Mouse (Mus musculus): ENCODE data around the gene Cacng2.

The Cacng2 gene

DNA sequence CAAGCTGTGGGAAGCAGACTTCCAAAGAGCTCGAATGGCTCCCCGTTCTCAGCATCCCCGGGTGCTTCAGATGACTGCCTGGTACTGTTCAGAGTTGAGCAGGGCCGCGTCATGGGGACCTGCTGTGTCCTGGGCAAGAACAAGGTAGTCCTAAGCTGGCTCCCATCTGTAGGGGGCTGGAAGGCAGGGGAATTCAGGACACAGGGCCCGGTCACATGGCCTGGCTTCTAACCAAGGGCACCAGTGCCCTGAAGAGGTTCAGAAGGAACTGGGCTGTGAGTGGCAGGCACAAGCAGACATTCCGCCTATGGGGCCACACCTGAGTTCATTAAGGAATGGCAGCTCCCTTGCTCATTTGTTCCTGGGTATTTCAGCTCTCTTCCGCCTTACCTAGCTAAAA is 37.7 kb downstream of the Cacng2 start:
- no peak for DNase-seq (ENCODE audit: low spot score in 2 of 2)

DNA sequence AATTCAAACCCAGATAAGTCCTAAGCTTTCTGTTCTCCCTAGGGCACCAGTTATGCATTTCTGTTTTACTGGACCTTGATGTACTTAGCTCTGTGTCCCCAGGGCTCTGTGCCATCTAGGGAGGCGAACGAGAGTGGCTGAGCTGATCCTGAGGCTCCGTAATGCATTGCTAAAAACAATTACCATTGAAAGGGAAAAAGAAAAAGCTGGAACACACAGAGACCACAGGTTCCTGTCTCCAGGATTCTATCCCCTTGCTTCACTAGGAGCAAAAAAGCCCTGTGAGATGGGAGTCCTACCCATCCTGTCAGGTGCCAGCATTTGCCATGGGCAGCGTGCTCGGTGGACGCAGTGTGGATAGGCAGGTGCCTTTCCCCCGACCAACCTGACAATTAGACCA is 38.4 kb downstream of the Cacng2 start:
- DNase-seq (ENCODE audit: low spot score in 2 of 2) = no peak

DNA sequence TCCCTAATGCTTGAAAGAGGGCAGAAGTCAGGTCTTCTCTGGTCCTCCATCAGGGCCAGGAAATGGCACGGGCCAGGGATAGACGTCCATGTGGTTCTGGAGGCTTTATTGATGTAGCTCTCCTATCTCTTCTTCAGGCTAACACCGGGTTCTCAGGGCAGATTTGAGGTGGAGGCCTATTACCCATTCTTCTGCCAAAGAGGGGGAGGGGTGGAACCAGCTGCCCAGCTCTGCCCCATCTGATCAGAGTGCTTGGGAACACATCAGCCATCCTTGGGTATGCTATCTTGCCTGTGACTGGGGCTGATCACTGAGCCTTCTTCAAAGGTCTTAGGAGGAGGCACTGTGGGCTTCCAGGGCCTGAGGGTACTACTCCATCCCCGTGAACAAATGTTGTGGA is 39.5 kb downstream of the Cacng2 start:
- no peak for DNase-seq (ENCODE audit: low spot score in 2 of 2)

DNA sequence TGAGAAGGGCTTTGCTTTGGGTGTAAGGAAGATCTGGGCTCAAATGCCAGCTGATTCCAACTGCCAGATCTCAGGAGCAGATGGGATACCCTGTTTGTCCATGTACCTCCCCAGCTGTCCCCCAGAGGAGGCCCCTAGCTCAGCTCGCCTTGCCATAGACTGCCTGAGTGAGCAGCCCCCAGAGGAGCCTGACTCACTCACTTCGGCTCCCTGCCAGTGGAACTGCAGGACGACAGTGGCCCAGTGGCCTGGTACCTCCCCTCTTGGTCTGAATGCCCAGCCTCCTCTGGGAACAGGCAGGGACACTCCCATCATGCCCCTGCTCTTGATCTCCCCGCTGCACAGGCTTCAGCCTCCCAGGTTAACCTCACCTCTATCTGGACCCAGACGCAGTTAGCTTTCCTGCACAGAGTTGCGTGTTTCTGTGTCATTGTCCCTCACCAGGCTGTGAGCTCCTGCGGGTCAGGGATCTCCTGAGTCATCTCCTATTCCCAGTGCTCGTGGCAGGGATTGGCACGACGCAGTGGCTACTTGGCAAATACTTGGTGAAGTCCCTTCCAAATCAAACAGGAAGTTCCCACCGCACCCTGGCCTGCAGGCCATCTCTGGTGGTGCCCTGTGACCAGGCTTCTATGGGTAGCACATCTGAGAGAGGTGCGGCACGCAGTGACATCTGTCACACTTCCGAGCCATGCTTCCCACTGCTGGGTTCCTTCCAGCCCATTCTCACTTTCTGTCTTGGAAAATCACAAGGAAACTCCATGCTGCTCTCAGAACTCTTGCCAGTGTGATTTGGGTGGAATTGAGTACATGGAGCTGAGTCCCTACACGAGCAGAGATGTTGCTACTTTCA is 40.8 kb downstream of the Cacng2 start:
- no peak for DNase-seq (ENCODE audit: low spot score in 2 of 2)

DNA sequence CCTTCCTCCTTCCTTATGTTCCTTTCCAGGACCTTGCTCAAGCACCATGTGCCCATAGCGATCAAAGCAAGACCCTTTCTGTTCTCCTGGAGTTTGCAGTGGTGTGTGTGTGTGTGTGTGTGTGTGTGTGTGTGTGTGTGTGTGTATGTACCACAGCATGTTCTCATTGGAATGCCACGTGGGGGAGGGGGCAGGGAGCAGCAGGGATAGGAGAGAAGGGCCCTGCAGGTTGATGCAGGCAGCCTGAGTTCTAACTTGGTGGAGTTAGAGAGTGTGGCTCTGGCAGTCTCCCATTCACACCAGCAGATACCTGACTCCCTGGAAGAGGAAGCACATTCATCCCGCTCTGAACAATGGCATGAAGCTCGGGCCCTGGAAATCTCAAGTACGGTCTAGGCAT is 41.6 kb downstream of the Cacng2 start:
- DNase-seq (ENCODE audit: low spot score in 2 of 2) = no peak

- DNase-seq (ENCODE audit: low spot score in 2 of 2) = no peak
Measured at GRCm38 (mm10) chr15:78075921-78076320, 43.9 kb downstream of the Cacng2 start.

GRCm38 (mm10) chr15:78073109-78073508 is 46.7 kb downstream of the Cacng2 start:
- no peak for DNase-seq (ENCODE audit: low spot score in 2 of 2)

DNA sequence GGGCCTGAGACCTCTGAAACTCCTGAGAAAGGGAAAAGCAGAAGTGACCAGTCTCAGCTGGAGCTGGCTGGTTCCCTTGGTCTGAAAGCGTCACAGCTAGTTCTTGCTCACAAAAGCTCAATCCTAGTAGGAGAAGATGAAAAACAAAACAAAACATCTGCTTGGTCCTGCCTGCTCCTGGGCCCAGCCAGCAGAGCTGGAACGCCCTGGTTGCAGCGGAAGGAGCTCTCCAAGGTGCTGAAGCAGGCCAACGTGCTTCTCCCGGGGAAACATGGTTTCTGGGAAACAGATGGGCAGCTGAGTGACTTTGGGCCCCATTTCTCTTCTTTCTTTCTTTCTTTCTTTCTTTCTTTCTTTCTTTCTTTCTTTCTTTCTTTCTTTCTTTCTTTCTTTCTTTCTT is 53.4 kb downstream of the Cacng2 start:
- no peak for DNase-seq (ENCODE audit: low spot score in 2 of 2)

DNA sequence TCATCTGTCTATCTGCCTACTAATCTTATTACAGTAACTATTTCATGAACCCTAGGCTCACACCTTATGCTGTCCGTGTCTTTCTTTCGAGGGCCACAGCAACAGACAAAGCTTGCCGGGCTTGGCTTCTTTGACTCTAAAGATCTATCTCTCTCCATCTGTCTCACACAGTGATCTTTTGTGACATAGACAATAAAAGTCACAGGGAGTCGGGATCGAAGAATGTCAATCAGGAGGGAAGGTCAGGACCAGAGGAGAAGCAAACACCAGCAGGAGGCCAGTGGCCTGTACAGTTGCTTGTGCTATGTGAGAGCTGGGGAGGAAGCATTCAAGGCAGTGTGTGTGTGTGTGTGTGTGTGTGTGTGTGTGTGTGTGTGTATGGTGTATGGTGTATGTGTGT is 54.3 kb downstream of the Cacng2 start:
- DNase-seq (ENCODE audit: low spot score in 2 of 2) = no peak

DNA sequence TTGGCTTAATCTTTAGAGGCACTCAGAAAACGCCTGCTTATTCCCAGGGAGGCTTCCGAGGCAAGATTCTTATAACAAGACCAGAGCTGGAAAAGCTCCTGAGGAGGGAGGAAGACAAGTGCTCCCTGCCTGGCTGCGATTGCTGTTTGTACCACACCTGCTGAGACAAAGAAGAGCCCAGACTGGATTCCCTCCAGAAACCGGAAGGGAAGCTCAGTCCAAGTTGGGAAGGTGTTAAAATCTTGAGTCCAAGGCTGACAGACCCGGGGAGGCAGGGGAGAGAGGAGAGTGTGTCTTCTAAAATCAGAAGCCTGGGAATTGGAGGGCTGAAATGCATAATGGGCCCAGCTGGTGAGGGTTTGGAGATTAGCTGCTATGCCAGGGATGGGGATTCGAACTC is 55.5 kb downstream of the Cacng2 start:
- DNase-seq (ENCODE audit: low spot score in 2 of 2) = no peak

- DNase-seq (ENCODE audit: low spot score in 2 of 2) = peak in 1 of 2 experiments; percentile 34
Measured at GRCm38 (mm10) chr15:78062467-78062866, 57.4 kb downstream of the Cacng2 start.

- no peak for DNase-seq (ENCODE audit: low spot score in 2 of 2)
Measured at GRCm38 (mm10) chr15:78056930-78057329, 62.9 kb downstream of the Cacng2 start.

- DNase-seq (ENCODE audit: low spot score in 2 of 2) = no peak
Measured at GRCm38 (mm10) chr15:78050682-78051081, 69.1 kb downstream of the Cacng2 start.

DNA sequence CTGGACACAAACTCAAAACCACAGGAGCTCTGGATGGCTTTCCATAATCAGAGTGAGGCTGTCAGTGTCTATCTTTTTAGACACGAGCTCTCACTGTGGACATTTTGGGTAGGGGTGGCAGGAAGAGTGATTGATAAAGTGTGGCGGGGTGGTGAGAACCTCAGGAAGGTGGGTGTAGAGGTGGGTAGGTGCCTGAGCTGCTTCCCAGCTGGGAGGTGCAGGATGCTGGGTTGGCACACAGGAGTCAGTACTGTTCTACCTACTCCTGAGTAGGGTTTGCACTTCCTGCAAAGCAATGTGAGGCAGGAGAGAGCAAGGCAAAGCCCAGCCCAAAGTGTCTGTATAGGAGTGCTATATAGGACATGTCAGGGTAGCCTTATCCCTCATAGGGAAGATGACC is 69.9 kb downstream of the Cacng2 start:
- DNase-seq (ENCODE audit: low spot score in 2 of 2) = no peak

- no peak for DNase-seq (ENCODE audit: low spot score in 2 of 2)
Measured at GRCm38 (mm10) chr15:78045842-78046241, 74.0 kb downstream of the Cacng2 start.

DNA sequence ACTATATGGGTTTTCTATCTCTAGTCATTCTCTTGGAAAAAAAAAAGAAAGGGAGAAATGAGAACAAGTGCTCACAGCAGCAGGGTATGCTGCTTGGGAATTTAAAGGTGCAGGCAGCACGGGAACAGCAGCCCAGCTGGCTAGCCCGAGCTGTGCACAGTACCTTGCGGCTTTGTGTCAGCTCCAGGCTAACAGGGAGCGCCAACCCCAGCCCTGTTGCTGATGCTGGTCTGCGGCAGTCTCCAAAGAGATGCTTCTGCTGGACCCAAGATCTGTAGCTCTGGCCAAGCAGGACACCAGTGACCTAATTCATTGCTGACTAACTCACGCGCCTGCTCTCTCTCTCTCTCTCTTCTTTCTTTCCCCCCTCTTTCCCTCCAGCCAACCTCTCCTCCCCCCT is 74.5 kb downstream of the Cacng2 start:
- no peak for DNase-seq (ENCODE audit: low spot score in 2 of 2)

DNA sequence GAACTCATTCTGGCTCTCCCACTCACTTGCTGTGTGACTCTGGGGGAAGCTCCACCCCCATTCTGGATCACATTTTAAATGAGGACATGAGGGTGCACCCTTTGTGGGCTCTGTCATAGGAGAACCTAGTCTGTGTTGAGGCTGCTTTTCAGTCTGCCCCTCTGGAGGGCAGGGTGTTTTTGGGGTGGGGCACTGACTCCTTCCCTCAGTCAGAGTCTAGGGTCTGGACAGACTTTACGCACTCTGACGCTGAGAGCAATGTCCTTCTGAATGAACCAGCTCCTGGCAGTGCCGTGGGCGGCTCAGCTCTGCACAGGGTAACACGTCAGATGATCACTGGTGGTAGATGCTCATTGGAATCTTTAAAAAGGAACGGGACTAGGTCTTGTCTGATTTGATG is 75.0 kb downstream of the Cacng2 start:
- DNase-seq (ENCODE audit: low spot score in 2 of 2) = peak; percentile 42 to 55

DNA sequence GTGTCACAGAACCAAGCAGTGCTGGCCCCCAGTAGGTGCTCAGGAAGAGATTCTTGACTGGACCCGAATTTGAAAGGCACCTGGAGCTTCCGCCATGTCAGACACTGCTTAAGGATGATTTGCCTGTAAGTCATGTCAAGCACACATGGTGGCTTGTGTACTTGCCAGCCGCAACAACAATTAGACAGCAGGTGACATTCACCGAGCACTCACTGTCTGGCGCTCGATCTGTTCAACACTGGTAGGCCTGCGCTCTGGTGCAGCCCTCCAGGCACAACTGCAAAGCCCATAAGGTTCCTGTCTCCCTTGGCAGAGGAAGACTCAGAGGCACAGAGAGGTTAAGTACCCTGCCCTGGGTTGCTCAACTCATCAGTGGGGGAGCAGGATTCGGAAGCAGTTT is 77.1 kb downstream of the Cacng2 start:
- DNase-seq (ENCODE audit: low spot score in 2 of 2) = no peak

- DNase-seq (ENCODE audit: low spot score in 2 of 2) = no peak
Measured at GRCm38 (mm10) chr15:78037626-78038025, 82.2 kb downstream of the Cacng2 start.

DNA sequence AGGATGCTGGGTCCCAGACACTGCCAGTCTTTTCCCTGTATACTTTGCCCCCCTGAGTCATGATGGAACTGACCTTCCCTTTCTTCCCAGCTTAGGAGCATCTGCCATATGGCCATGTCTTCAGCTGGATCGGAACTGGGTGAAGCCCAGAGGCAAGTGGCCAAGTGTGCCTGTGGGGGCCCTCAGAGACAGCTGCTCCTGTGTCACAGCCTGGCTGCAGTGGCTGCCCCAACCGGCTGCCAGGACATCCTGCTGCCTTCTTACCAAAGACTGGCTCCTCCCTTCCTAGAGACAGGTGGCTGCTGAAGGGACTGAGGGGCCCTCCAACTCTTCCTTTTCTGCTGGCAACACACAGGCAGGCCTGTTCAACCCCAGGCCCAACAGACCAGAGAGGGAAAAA is 83.2 kb downstream of the Cacng2 start:
- no peak for DNase-seq (ENCODE audit: low spot score in 2 of 2)

DNA sequence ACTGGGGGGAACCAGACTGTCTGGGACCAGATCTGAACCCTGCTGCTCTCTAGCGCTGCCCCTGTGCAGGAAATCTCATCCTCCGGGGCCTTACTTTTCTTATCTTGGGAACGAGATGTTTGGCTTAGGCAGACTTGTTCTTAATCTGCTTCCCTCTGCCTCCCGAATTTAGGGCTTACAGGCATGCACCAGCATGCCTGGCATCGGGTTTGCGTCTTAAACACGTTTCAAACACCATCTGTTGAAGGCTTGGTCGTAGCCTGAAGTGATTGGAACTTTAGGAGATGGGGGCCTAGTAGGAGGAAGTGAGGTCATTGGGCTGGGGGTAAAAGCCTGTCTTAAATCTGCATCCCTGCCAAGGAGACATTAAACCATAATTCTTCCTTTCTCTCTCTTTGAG is 89.9 kb downstream of the Cacng2 start:
- no peak for DNase-seq (ENCODE audit: low spot score in 2 of 2)

GRCm38 (mm10) chr15:78026521-78026920 is 93.3 kb downstream of the Cacng2 start:
- DNase-seq (ENCODE audit: low spot score in 2 of 2) = peak in 1 of 2 experiments; percentile 36

GRCm38 (mm10) chr15:78024211-78024610 is 95.6 kb downstream of the Cacng2 start:
- DNase-seq (ENCODE audit: low spot score in 2 of 2) = no peak

DNA sequence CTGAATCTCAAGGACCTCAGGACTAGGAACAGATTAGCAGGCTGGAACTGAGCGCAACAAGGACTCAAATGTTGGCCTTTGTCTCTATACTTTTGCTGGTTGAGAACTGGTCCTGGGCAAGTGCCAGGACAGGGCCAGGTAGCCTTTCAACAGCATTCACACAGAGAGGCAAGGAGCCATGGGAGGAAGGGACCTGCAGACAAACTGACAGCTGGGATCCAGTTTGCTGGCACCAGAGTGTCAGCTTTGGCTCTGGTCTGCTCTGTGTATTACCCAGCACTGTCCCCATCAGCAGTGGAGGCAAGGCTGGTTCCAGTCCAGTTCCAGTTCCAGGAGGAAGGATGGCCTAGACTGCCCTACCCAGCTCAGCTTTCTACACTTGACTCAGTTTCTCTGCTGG is 105.8 kb downstream of the Cacng2 start:
- no peak for DNase-seq (ENCODE audit: low spot score in 2 of 2)
